Mouse (Mus musculus): Measurements from ENCODE around the gene Sorbs1.

GRCm38 (mm10) chr19:40249352-40249751 is 264.2 kb downstream of the Sorbs1 start:
- no peak for TF ChIP-seq NANOG (IDR thresholded peaks at IDR 0.05; ENCODE audit: borderline replicate concordance, low read length)
- no peak for TF ChIP-seq CTCF (conservative IDR thresholded peaks at IDR 0.05; ENCODE audit: low read length)

Data from E14TG2a.4 (cell line).